Mouse (Mus musculus): ENCODE measurements around the gene Tmem98.

Tmem98 gene

DNA sequence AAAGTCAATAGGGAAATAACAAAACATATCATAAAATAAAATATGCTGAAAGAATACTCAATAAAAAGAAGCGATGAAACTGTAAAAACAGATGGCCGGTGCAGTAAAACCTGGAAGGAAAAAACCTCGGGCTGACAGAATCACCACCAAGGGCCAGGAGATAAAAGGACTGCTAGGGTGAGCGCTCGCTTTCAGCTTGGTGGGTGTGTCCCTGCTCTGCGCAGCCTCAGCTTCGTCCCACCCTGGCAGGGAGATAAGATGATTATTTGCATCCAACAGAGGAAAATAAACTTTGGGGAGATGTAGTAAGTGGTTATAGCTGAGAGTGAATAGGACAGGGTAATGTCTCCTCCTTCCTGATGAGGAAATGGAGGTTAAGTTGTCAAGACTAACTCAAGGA, 44.9 kb downstream of the Tmem98 start:
- DNase-seq = no peak

DNA sequence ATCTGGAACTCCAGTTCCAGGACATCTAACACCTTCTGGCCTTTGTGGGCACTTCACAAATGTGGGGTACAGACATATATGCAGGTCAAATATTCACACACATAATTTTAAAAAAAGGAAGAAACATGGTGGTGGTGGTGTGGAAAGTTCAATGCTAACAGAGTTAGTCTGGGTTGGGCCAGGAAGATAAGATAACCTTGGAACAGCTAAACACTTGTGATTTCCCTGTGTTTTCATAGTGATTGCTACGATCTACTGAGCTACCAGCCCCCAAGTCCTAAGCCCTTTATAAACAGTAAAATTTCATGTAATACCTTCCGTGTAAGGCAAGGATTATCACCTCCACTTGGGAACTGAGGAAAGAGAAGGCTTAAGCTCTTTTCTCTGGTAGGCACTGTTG, 46.9 kb downstream of the Tmem98 start:
- no peak for DNase-seq

DNA sequence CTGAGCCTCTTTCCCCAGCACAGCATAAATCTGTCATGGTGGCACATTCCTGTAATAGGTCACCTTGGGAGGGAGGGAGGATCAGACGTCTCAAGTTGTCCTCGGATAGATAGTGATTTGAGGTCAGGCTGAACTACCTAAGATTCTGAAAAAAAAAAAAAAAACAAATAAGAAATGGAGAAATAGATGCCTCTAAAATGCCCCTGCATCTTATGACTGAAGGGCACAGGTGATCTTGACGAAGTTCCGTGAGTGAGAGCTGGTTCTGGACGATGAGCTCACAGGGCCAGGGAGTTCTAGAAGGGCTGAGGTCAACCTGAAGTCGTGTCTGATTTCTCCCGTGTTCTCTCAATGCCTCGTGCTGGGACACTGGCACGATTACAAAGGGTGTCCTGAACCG, 48.1 kb downstream of the Tmem98 start, which contains the start of gene Spaca3:
Gene Spaca3, plus strand, starts transcription at position 301 of the 400 bp plus-strand sequence.
- DNase-seq = no peak

DNA sequence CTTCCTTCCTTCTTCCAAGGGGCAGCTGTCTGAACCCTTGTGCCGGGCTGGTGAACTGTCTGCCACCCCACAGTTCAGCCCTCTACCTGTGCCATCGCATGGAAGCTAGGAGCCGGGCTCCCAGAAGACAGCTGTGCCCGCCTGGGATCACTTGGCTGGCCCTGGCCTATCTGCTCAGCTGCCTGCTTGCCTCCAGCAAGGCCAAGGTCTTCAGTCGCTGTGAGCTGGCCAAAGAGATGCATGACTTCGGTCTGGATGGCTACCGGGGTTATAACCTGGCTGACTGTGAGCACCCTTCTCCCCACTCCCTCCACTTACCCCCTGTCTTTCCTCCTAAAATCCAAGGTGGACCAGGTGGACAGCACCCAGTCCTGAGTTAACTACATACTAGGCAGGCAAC, 53.0 kb downstream of the Tmem98 start:
- no peak for DNase-seq

DNA sequence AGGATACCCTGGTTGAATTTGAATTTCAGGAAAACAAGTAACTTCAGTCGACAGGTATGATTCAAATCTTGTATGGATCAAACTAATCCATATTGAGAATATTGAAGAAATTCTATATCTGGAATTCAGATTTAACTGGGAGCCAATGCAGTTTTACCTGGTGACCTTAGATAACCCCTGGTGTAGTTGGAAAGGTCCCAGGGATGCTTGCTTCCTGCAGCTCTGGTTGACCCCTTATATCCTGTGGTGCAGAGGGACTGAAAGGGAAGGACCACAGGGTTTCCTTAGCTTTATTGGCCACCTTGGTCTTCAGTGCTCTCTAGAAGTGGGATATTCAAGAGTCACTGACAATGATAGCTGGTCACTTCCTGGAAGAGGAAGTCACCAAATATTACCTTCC, 58.1 kb downstream of the Tmem98 start:
- no peak for DNase-seq

All from kidney, adult 8-10 months (tissue).